Mouse (Mus musculus) G1E (cell line): ENCODE results near the gene Bach2. TPM values are rescaled to one million over a fixed set of nuclear protein-coding genes. Genes with fewer than 3 reads are reported as not detected.

Experiments used
- ATAC-seq: 2 replicates; pipeline ENCODE4 v1.8.0; 2016; ENCODE audit warnings: mild to moderate bottlenecking; ENCODE audit not compliant: insufficient number of reproducible peaks, poor library complexity, low FRiP score, severe bottlenecking; ENCODE audit errors: extremely low read depth
- DNase-seq: peaks from one replicate; pipeline ENCODE4 v3.0.0; 2012; ENCODE audit warnings: low spot score
- H3K27me3 ChIP-seq: 2 replicates; pipeline ENCODE4 v1.6.1; 2012; ENCODE audit warnings: mild to moderate bottlenecking, low read length, inconsistent platforms; ENCODE audit not compliant: insufficient read depth
- H3K36me3 ChIP-seq: replicated peaks from 2 replicates; pipeline ENCODE3; 2012; ENCODE audit warnings: mild to moderate bottlenecking, inconsistent platforms
- H3K4me1 ChIP-seq: 2 replicates; pipeline ENCODE4 v1.6.1; 2012; ENCODE audit warnings: low read depth, low read length, inconsistent platforms, mixed read lengths; ENCODE audit not compliant: insufficient read depth
- H3K4me3 ChIP-seq: 2 replicates; pipeline ENCODE4 v1.5.1; 2012; ENCODE audit warnings: low read depth, mild to moderate bottlenecking, inconsistent platforms, low read length, moderate library complexity, mixed read lengths
- H3K9me3 ChIP-seq: replicated peaks from 2 replicates; pipeline ENCODE4 v1.6.1; 2012; ENCODE audit warnings: inconsistent platforms
- CTCF ChIP-seq: IDR thresholded peaks from 2 replicates; pipeline ENCODE4 v1.5.1; 2012; ENCODE audit warnings: low read depth, low read length, inconsistent platforms, mixed read lengths
- GATA1 ChIP-seq: IDR thresholded peaks from 2 replicates; pipeline ENCODE4 v1.6.1; 2012; ENCODE audit warnings: borderline replicate concordance, low read length, inconsistent platforms, mixed read lengths
- GATA2 ChIP-seq: IDR thresholded peaks from 2 replicates; pipeline ENCODE4 v1.6.1; 2012; ENCODE audit warnings: low read depth, low read length, inconsistent platforms, borderline replicate concordance
- POLR2AphosphoS5 ChIP-seq: IDR thresholded peaks from 2 replicates; pipeline ENCODE4 v1.6.1; 2012; ENCODE audit warnings: low read depth, low read length, inconsistent platforms; ENCODE audit not compliant: insufficient replicate concordance
- TAL1 ChIP-seq: conservative IDR thresholded peaks from 2 replicates; pipeline ENCODE4 v1.6.1; 2012; ENCODE audit warnings: low read depth, low read length, inconsistent platforms, mixed read lengths
- polyA plus RNA-seq: library from polyadenylated mRNA; stranded (reverse); fragments of >175 nt; gene quantifications from 2 replicates; pipeline ENCODE4 v1.2.3, GENCODE M21; 2012
- total RNA-seq, 2 experiments: library from RNA; stranded (forward) in 1 of 2; stranded (reverse) in 1 of 2; fragments of 200-1000 nt in 1 of 2; fragments of >200 nt in 1 of 2; fragmentation: Nextera tagmentation in 1 of 2; gene quantifications; 2 replicates each; pipeline ENCODE4 v1.2.3; 2014 to 2017

The Bach2 gene
- total and polyA plus RNA-seq, 3 experiments = 0.22 to 2.2 TPM; not detected in 1

- DNase-seq = no peak
- no peak for ATAC-seq
- no peaks in the 10 kb centered on the region; the same call in 1 of the 2 replicates for H3K27me3 ChIP-seq
- no peak overlapping the region for H3K4me3 ChIP-seq
- TF ChIP-seq GATA1 = no peak
- TF ChIP-seq GATA2 = no peak
- no peak for TF ChIP-seq POLR2AphosphoS5
- TF ChIP-seq TAL1 = no peak
- no peak for TF ChIP-seq CTCF
- no peaks in the 10 kb centered on the region for H3K9me3 ChIP-seq
- H3K4me1 ChIP-seq = no peaks in the 10 kb centered on the region
- H3K36me3 ChIP-seq = no peaks in the 10 kb centered on the region
Observed at GRCm38 (mm10) chr4:32516126-32516525, 277.5 kb downstream of the Bach2 start.

- ATAC-seq = no peak
- no peaks in the 10 kb centered on the region for H3K4me1 ChIP-seq
Observed at GRCm38 (mm10) chr4:32518842-32519578, 280.4 kb downstream of the Bach2 start.

GRCm38 (mm10) chr4:32520628-32521360, 282.2 kb downstream of the Bach2 start:
- no peak for ATAC-seq
- TF ChIP-seq POLR2AphosphoS5 (no peak), GATA2 (no peak), GATA1 (no peak), CTCF (no peak), TAL1 (no peak)

More at GRCm38 (mm10) chr4:32518842-32519578, 280.4 kb downstream of the Bach2 start:
- no peaks in the 10 kb centered on the region for H3K9me3 ChIP-seq
- DNase-seq = no peak
- TF ChIP-seq GATA2 = no peak
- no peak for TF ChIP-seq GATA1
- TF ChIP-seq POLR2AphosphoS5 = no peak
- no peak for TF ChIP-seq TAL1
- no peak for TF ChIP-seq CTCF
- H3K27me3 ChIP-seq = no peaks in the 10 kb centered on the region; the same call in 1 of the 2 replicates
- no peaks in the 10 kb centered on the region for H3K36me3 ChIP-seq
- H3K4me3 ChIP-seq = no peak overlapping the region

GRCm38 (mm10) chr4:32521361-32521740, 282.7 kb downstream of the Bach2 start:
- no peak for ATAC-seq
- no peaks in the 10 kb centered on the region; the same call in 1 of the 2 replicates for H3K27me3 ChIP-seq

More at GRCm38 (mm10) chr4:32520628-32521360, 282.2 kb downstream of the Bach2 start:
- H3K27me3 ChIP-seq = no peaks in the 10 kb centered on the region; the same call in 1 of the 2 replicates
- no peak for DNase-seq
- no peaks in the 10 kb centered on the region for H3K4me1 ChIP-seq
- no peaks in the 10 kb centered on the region for H3K36me3 ChIP-seq
- H3K9me3 ChIP-seq = no peaks in the 10 kb centered on the region
- no peak overlapping the region for H3K4me3 ChIP-seq

GRCm38 (mm10) chr4:32522013-32522412, 283.4 kb downstream of the Bach2 start:
- H3K9me3 ChIP-seq = no peaks in the 10 kb centered on the region
- H3K4me3 ChIP-seq = no peak overlapping the region
- ATAC-seq = no peak
- no peaks in the 10 kb centered on the region; the same call in 1 of the 2 replicates for H3K27me3 ChIP-seq
- H3K36me3 ChIP-seq = no peaks in the 10 kb centered on the region
- DNase-seq = no peak
- no peaks in the 10 kb centered on the region for H3K4me1 ChIP-seq
- no peak for TF ChIP-seq CTCF
- TF ChIP-seq GATA2 = no peak
- no peak for TF ChIP-seq GATA1
- TF ChIP-seq TAL1 = no peak
- TF ChIP-seq POLR2AphosphoS5 = no peak

More at GRCm38 (mm10) chr4:32521361-32521740, 282.7 kb downstream of the Bach2 start:
- Histone ChIP-seq H3K4me1 (no peaks in the 10 kb centered on the region), H3K4me3 (no peak overlapping the region), H3K9me3 (no peaks in the 10 kb centered on the region), H3K36me3 (no peaks in the 10 kb centered on the region)
- DNase-seq = no peak
- no peak for TF ChIP-seq CTCF
- TF ChIP-seq GATA2 = no peak
- no peak for TF ChIP-seq POLR2AphosphoS5
- TF ChIP-seq GATA1 = no peak
- no peak for TF ChIP-seq TAL1

- TF ChIP-seq CTCF = no peak
- no peak for TF ChIP-seq POLR2AphosphoS5
- no peak for TF ChIP-seq TAL1
- TF ChIP-seq GATA1 = no peak
- TF ChIP-seq GATA2 = no peak
- Histone ChIP-seq H3K27me3 (no peaks in the 10 kb centered on the region; the same call in 1 of the 2 replicates), H3K4me1 (no peaks in the 10 kb centered on the region), H3K36me3 (no peaks in the 10 kb centered on the region), H3K9me3 (no peaks in the 10 kb centered on the region), H3K4me3 (no peak overlapping the region)
- ATAC-seq (no peak), DNase-seq (no peak)
Observed at GRCm38 (mm10) chr4:32524282-32524681, 285.7 kb downstream of the Bach2 start.
